Mouse (Mus musculus) heart, embryonic 12.5 days (tissue): ENCODE measurements at regions not wholly inside any gene's neighbourhood (a gene's known extent, or its start where the extent isn't known, plus 50 kb on each side); places are given as distances from the start of the nearest gene placed in this dataset.

Experiments used
- ATAC-seq: fragments of 200-750 bp; cut with Nextera tagmentation; 2 replicates; pipeline ENCODE4 v1.8.0; 2017; ENCODE audit warnings: moderate TSS enrichment, moderate library complexity; ENCODE audit not compliant: insufficient number of reproducible peaks, low FRiP score
- H3K27ac ChIP-seq: fragments of 300-500 bp; sonication (generic); 2 replicates; pipeline ENCODE4 v1.5.1; 2016; ENCODE audit warnings: mild to moderate bottlenecking, moderate library complexity; ENCODE audit not compliant: poor library complexity, severe bottlenecking
- H3K27me3 ChIP-seq: fragments of 300-500 bp; sonication (generic); replicated peaks from 2 replicates; pipeline ENCODE4 v1.6.1; 2016; ENCODE audit warnings: mild to moderate bottlenecking, moderate library complexity
- H3K36me3 ChIP-seq: fragments of 300-500 bp; sonication (generic); 2 replicates; pipeline ENCODE4 v1.6.1; 2016; ENCODE audit warnings: mild to moderate bottlenecking, moderate library complexity
- H3K4me1 ChIP-seq: fragments of 300-500 bp; sonication (generic); replicated peaks from 2 replicates; pipeline ENCODE4 v1.6.1; 2016; ENCODE audit warnings: mild to moderate bottlenecking
- H3K4me2 ChIP-seq: fragments of 300-500 bp; sonication (generic); 2 replicates; pipeline ENCODE4 v1.6.1; 2016; ENCODE audit warnings: mild to moderate bottlenecking, moderate library complexity
- H3K4me3 ChIP-seq: fragments of 300-500 bp; sonication (generic); 2 replicates; pipeline ENCODE4 v1.5.1; 2016; ENCODE audit warnings: mild to moderate bottlenecking
- H3K9ac ChIP-seq: fragments of 300-500 bp; sonication (generic); 2 replicates; pipeline ENCODE4 v1.6.1; 2016; ENCODE audit warnings: mild to moderate bottlenecking, moderate library complexity
- H3K9me3 ChIP-seq: fragments of 300-500 bp; sonication (generic); replicated peaks from 2 replicates; pipeline ENCODE4 v1.6.1; 2016; ENCODE audit warnings: mild to moderate bottlenecking, moderate library complexity
- WGBS: fragments of 180-500 bp; shearing (Covaris S2); methylation state at CpG from one replicate; pipeline ENCODE4 v1.1.7; 2016; 5-methylcytosine and 5-hydroxymethylcytosine counted together

DNA sequence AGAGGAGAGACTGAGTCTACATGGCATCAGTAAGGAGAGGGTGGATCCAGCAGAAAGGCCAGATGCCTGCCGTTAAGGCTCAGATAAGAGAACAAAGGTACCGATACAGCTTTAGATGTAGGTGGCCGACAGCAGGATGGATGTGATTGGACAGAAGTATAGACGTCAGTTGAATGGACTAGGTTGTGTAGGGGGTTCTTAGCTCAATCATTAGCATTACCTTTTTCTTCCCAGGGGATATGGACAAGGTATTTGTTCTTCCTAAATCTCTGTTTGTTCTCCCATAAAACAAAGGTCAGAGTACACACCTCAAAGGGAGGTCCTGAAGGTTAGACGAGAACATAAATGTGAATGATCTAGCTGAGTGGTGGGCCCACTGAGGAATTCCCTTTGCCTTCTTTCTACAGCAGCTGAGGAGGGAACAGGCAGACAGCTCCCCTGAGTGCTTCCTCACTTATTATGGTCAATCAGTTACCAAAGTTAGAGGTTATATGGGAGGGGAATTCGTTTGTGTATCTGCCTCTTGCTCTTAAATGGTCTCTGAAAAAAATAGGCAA lies 139.9 kb upstream of the Sesn3 start:
- Histone ChIP-seq H3K36me3 (no peaks in the 10 kb centered on the region), H3K4me2 (no peak overlapping the region), H3K4me1 (no peaks in the 10 kb centered on the region; the same call in 1 of the 2 replicates), H3K4me3 (no peak overlapping the region), H3K27me3 (no peaks in the 10 kb centered on the region), H3K9ac (no peak overlapping the region), H3K27ac (no peak overlapping the region), H3K9me3 (peaks cover 3% of the 10 kb centered on the region; the same call in 1 of the 2 replicates)
- ATAC-seq = no peak
- WGBS = 58% methylated on average over 6 of the region's 6 CpGs

DNA sequence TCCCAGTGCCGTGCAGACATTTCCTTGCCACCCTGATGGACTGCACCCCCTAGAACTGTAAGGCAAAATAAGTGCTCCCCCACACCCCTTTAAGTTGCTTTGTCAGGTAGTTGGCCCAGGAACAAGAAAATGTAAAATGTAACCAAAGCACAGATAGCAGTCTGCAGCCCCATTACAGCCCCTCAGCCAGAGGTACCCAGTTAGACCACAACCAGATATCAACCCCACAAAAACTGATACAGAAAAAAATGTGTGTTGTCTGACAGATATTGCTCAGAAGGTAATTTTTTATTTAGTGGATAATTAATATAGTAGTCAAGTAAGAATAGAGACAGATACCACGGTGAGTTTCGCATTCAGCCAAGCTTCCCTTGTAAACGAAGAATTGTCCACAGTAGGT lies 133.5 kb upstream of the Sesn3 start:
- Histone ChIP-seq H3K4me3 (no peak overlapping the region), H3K9me3 (no peaks in the 10 kb centered on the region), H3K4me2 (no peak overlapping the region), H3K9ac (no peak overlapping the region), H3K27ac (no peak overlapping the region), H3K4me1 (no peaks in the 10 kb centered on the region), H3K36me3 (no peaks in the 10 kb centered on the region), H3K27me3 (no peaks in the 10 kb centered on the region)
- no peak for ATAC-seq
- 80% methylated on average over 4 of the region's 4 CpGs for WGBS

DNA sequence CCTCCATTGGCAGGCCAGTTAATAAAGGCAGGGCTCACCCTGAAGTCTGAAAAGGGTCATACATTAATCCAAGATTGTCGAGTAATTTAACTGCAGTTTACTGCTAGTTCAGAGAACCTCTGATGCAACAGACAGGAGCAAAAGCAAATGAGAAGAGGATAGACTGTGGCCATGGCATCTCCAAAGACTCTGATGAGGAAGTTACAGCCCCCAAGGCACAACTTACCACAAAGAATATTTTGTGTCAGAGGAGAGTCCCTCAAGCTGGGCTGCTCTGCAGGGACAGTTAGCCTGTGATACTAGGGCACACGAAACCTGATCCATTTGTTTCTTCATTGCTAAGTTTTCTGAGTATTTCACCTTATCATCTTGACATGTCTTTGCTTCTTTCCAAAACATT lies 130.9 kb upstream of the Sesn3 start:
- no peak for ATAC-seq
- WGBS = 55% methylated on average over 2 of the region's 2 CpGs
- H3K4me1 ChIP-seq = no peaks in the 10 kb centered on the region

DNA sequence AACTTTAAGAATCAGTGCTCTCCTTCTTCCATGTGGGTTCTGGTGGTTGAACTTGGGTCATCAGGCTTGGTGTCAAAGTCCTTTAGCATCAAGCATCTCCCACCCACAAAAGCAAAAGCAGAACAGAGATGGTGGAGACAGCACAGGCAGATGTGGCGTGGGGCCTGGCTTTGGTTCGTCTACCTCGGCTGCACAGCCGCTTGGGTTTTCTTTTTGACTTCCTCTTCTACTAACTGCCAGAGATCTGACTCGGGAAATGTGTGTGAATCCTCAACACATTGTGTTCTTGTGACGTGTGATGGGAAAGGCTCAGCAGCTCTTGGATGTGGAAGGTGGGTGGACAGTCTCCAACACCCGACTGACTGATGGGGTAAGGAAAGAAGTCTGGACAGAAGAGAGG lies 127.8 kb upstream of the Sesn3 start:
- no peak overlapping the region for H3K4me3 ChIP-seq
- ATAC-seq = no peak

More for the DNA sequence above, 130.9 kb upstream of the Sesn3 start:
- Histone ChIP-seq H3K9ac (no peak overlapping the region), H3K9me3 (no peaks in the 10 kb centered on the region), H3K36me3 (no peaks in the 10 kb centered on the region), H3K4me2 (no peak overlapping the region), H3K27me3 (no peaks in the 10 kb centered on the region), H3K4me3 (no peak overlapping the region), H3K27ac (no peak overlapping the region)

DNA sequence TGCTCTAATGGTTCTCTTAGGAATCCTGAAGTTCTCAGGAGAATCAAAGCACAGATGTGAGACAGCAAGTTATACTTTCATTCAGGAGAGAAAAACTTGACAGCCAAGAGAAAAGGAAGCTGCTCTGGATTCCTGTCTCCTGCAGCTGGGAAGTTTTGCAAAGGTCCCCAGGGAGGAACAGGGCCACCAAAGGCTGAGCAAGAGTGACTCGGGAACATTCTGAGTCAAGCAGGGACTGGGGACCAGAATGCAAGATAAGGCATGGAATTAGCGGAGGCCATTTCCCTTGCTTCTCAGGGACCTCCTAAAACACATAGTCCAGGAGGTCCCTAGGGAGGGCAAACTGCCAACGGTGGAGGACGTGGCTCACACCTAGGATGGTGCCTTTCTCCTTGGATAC lies 127.1 kb upstream of the Sesn3 start:
- Histone ChIP-seq H3K9me3 (no peaks in the 10 kb centered on the region), H3K4me2 (no peak overlapping the region), H3K4me1 (no peaks in the 10 kb centered on the region), H3K9ac (no peak overlapping the region), H3K27me3 (no peaks in the 10 kb centered on the region), H3K36me3 (no peaks in the 10 kb centered on the region), H3K4me3 (no peak overlapping the region), H3K27ac (no peak overlapping the region)
- no peak for ATAC-seq
- WGBS = 38% methylated on average over 4 of the region's 4 CpGs

More for the DNA sequence above, 127.8 kb upstream of the Sesn3 start:
- Histone ChIP-seq H3K27ac (no peak overlapping the region), H3K9me3 (no peaks in the 10 kb centered on the region), H3K4me2 (no peak overlapping the region), H3K9ac (no peak overlapping the region), H3K27me3 (no peaks in the 10 kb centered on the region), H3K36me3 (no peaks in the 10 kb centered on the region), H3K4me1 (no peaks in the 10 kb centered on the region)
- WGBS = 70% methylated on average over 7 of the region's 7 CpGs

DNA sequence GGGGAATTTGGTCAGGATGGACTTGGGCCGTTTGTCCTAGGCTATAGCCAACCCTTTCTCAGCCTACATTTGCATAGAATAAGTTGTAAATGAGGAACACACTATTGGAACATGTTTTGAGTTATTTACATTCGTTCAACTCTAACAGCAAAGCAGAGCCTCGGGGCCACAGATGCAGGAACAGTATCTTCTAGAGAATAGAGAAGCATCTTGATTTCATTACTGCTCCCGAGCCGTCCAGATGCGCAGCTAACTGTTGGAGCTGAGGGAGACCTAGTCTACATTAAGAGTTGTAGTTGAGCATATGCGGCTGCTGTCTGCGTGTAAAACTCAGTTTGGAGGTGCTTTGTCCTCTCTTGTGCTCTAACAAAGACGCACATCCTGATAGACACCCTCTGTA lies 124.6 kb upstream of the Sesn3 start:
- Histone ChIP-seq H3K4me2 (no peak overlapping the region), H3K36me3 (no peaks in the 10 kb centered on the region), H3K27me3 (no peaks in the 10 kb centered on the region), H3K9me3 (peaks cover 3% of the 10 kb centered on the region; the same call in 1 of the 2 replicates), H3K9ac (no peak overlapping the region), H3K4me3 (no peak overlapping the region), H3K27ac (no peak overlapping the region), H3K4me1 (no peaks in the 10 kb centered on the region)
- ATAC-seq = no peak
- 85% methylated on average over 9 of the region's 9 CpGs for WGBS

DNA sequence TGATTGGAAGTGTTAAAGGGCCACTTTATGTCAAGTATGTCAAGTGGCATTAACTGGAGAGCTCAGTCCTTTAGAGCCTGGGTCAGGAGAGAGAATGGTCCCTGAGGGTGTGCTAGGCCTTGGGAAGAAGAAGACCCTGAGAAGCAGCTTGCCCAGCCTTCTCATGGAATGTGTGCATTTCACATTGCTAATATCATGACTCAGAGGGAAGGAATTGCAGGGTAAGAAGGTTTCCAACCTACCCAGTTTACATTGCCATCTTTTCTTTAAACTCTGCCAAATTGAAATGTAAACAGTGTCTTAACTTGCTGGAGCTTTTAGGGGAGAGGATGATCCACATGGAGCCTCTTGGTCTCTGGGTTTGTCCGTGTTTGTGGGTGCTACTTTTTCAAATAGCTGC lies 117.9 kb upstream of the Sesn3 start:
- Histone ChIP-seq H3K4me3 (no peak overlapping the region), H3K4me1 (peaks cover 5% of the 10 kb centered on the region; the same call in 1 of the 2 replicates), H3K9me3 (peaks cover 3% of the 10 kb centered on the region; the same call in 1 of the 2 replicates), H3K27ac (no peak overlapping the region), H3K9ac (no peak overlapping the region), H3K27me3 (no peaks in the 10 kb centered on the region), H3K36me3 (no peaks in the 10 kb centered on the region), H3K4me2 (no peak overlapping the region)
- WGBS = 72% methylated on average over 1 of the region's 1 CpGs
- no peak for ATAC-seq

DNA sequence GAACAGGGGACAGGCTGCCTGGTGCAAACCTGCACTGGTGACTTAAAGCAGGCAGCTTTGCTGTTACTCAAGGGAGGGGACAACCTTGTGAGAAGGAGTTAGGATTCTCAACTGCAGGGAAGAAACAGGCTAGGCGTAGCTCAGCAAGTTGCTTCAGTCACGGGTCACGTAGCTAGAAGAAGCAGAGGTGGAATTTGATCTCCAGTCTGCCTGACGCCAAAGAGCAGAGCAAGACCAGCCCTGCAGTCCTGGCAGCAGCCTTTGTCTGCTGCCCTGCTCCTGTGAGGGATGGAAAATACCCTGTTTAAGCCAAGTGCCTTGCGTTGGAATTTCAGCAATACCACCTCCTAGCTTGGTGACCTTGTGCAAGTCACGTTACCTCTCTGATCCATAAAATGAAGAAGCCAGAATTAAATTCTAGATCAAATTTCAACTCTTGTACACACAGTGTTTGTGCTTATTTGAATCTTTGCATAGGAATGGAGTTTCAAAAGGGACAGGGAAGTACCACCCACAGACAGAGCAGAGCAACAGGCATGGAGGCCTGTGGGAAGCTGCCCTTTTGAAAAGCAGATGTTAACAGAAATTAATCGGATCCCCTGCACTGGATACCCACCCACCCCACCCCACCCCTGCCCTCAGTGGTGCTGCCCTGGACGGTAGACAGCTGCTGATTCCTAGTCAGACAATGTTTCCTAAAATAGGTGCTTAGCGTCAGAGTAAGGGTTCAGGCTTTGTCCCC lies 116.6 kb upstream of the Sesn3 start:
- no peak overlapping the region for H3K27ac ChIP-seq
- H3K4me2 ChIP-seq = no peak overlapping the region
- ATAC-seq = 0 out of 2 replicates have a peak, but pooled peaks have one; percentile 9
- H3K9me3 ChIP-seq = peaks cover 10% of the 10 kb centered on the region
- H3K9ac ChIP-seq = no peak overlapping the region
- 35% methylated on average over 9 of the region's 9 CpGs for WGBS
- H3K4me3 ChIP-seq = no peak overlapping the region
- H3K27me3 ChIP-seq = no peaks in the 10 kb centered on the region
- H3K4me1 ChIP-seq = peaks cover 5% of the 10 kb centered on the region; the same call in 1 of the 2 replicates
- H3K36me3 ChIP-seq = no peaks in the 10 kb centered on the region

DNA sequence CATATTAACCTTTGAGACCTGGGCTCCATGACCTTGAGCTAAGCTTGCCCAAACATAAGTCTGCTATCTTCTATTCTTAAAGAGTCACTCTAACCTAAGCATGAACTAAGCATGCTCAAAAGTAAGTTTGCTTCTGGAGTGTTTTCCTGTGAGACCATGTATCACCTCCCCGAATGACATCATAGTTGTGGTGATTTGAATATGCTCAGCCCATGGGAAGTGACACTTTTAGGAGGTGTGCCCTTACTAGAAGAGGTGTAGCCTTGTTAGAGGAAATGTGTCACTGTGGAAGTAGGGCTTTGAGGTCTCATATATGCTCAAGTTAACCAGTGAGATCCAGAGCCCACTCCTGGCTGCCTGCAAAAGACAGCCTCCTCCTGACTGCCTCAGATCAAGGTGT lies 114.7 kb upstream of the Sesn3 start:
- H3K27me3 ChIP-seq = no peaks in the 10 kb centered on the region
- H3K36me3 ChIP-seq = no peaks in the 10 kb centered on the region
- WGBS = 91% methylated on average over 1 of the region's 1 CpGs
- H3K4me3 ChIP-seq = no peak overlapping the region
- H3K4me1 ChIP-seq = peaks cover 5% of the 10 kb centered on the region; the same call in 1 of the 2 replicates
- no peak overlapping the region for H3K9ac ChIP-seq
- H3K27ac ChIP-seq = no peak overlapping the region
- ATAC-seq = no peak
- no peak overlapping the region for H3K4me2 ChIP-seq
- H3K9me3 ChIP-seq = peaks cover 10% of the 10 kb centered on the region

DNA sequence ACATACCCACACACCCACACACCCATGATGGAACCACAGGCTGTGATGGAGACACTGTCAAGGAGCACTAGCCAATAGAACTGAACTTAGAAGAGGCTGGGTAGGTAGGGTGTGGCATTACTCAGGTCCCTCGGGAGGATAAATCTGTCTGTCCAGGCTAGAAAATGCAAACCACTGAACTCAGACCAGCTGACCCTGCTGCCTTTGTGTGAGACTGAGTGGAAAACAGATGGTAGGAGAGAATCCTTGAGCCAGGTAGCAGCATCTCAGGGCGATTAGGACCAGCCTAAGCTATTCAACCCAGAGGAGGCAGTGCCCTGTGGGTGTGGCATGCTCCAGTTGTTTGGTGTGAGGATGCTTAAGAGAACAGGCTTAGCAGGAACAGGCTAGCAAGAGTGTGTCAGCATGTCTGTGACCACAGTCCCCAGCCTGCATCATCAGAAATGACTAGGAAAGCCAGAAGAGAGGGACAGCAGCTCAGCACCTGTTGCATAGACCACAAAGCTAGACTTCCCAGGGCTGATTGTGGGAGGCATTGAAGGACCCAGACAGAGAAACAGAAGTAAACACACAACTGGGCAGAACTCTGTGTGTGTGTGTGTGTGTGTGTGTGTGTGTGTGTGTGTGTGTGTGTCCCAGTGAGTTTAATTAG lies 103.2 kb upstream of the Sesn3 start:
- Histone ChIP-seq H3K36me3 (no peaks in the 10 kb centered on the region), H3K4me1 (peaks cover 35% of the 10 kb centered on the region), H3K27me3 (no peaks in the 10 kb centered on the region), H3K4me3 (no peak overlapping the region), H3K27ac (no peak overlapping the region), H3K9me3 (no peaks in the 10 kb centered on the region), H3K4me2 (no peak overlapping the region), H3K9ac (no peak overlapping the region)
- ATAC-seq = no peak
- 63% methylated on average over 2 of the region's 2 CpGs for WGBS

DNA sequence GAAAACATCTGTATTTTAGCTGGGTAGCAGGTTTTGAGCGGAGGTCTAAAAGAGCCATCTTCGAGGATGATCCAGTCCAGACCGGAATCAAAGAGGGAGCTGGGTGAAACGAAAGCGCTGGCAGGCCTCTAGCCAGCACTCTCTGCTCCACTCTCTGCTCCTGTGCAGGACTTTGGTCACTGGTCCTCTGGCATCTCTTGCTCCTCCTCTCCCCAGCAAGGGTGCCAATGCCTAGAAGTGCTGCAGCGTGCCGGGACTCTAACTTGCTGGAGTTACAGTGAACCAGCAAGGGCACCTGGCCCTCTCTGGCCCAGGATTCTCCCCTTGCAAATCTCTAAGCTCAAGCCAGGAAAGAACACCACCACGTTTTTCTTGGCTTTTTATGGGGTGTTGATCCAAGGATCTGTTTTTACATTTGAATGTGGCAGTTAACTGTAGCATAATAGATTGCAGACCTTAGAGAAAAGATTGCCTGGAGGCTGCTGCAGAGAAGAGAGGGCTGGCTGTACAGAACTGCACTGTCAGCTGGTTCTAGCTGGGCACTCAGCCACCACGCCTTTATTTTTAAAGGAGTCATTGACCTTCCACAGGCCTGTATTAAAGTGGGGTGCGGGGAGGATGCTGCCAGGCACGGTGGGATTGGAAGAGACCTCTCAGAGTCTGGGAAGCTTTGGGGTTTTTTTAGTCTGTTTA lies 101.1 kb upstream of the Sesn3 start:
- 21% methylated on average over 11 of the region's 11 CpGs for WGBS
- ATAC-seq = peak; percentile 86
- no peaks in the 10 kb centered on the region for H3K9me3 ChIP-seq
- H3K4me3 ChIP-seq = no peak overlapping the region
- peak overlapping the region; percentile 21; the same call in 1 of the 2 replicates for H3K9ac ChIP-seq
- peaks cover 42% of the 10 kb centered on the region for H3K4me1 ChIP-seq
- H3K27me3 ChIP-seq = no peaks in the 10 kb centered on the region
- peak overlapping the region; percentile 72 for H3K27ac ChIP-seq
- peak overlapping the region; percentile 34 for H3K4me2 ChIP-seq
- no peaks in the 10 kb centered on the region for H3K36me3 ChIP-seq
